Mouse (Mus musculus) gastrocnemius, postnatal 14 days (tissue): ENCODE measurements around the gene Pwwp2b. TPM values are rescaled to one million over a fixed set of nuclear protein-coding genes. Genes with fewer than 3 reads are reported as not detected.
A peak's percentile ranks its signal among the peaks of the same experiment; 100 is the strongest.

Source experiments
- DNase-seq: peaks from one replicate; pipeline ENCODE4 v3.0.0; 2021; ENCODE audit warnings: mixed read lengths
- intact Hi-C: fragments of 180-260 bp; cut with DNase I; formaldehyde crosslinking; loops from one replicate; pipeline ENCODE4 v1.15.1; 2025; ENCODE audit warnings: low total_unique reads
- total RNA-seq, 2 experiments: library from RNA; stranded (reverse); gene quantifications; 2 replicates each; pipeline ENCODE4 v1.2.3; 2021

Gene Pwwp2b
- total RNA-seq, 2 experiments from 2014 or later, result 1.5 to 3.0 TPM

DNA sequence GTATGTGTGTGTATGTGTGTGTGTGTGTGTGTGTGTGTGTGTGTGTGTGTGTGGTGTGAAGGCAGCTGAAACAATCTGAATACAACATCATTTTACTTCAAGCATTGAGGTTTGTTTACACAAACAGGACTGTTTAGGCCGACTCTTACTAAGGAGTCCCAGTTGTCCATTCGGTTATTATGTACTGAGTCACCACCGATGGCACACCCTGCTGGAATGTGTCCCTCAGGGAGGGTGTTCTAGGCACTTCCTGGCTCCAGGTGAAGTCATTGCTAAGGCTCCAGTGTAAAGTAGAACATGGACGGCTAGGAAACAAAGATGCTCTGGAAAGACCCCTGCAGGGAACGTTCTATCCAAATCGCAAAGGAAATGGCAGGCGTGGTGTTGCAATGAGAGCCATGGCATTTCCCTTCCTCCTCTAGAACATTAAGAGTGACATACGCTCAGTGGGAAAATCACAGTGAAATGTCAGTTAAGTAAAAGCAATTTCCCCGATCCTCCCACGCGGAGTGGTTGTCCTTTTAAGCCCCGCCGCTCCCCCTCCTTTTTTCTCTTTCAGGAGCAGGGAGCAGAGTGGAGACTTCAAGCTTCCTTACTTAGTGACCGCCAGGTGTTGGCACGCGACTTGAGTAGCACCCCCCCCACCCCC is 37.1 kb downstream of the Pwwp2b start:
- DNase-seq, result no peak
- intact Hi-C loops, result no loop called here

DNA sequence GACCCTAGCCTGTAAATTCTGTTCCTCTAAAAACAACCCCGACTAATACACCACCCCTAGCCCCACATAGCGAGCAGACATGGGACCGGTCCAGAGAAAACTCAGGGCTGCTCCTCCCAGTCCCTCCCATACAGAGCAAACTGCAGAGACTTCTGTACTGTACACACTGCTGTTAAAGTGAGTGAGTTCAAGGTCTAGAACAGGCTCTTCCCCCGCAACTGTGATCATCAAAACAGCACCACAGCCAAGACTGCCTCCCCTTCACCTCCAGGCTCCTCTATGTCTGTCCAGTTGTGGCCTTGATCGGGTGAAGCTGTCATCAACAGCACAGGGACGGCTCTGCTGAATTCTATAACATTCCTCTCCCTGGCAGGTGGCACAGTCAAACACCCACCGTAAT is 40.3 kb downstream of the Pwwp2b start:
- no peak for DNase-seq
- intact Hi-C loops, result no loop called here

DNA sequence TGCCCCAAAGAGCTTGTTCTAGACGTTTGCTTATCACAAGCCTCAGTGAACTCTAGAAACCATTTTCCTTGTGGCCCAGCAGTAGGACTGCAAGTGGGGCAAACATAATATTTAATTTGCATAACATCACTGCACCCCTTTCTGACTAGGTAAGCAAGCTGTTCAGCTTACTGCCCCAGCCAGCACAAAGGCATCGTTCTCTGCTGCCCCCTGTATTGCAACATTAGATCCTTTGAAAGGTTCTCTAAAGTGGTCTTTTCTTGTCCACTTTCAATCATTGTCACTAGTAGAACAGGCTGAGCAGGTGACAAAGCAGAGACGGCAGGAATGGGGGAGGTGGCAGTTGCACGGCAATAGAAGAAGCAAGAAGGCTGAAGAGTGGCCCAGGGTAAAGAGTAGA is 45.1 kb downstream of the Pwwp2b start:
- DNase-seq, result no peak
- intact Hi-C loops, result no loop called here

DNA sequence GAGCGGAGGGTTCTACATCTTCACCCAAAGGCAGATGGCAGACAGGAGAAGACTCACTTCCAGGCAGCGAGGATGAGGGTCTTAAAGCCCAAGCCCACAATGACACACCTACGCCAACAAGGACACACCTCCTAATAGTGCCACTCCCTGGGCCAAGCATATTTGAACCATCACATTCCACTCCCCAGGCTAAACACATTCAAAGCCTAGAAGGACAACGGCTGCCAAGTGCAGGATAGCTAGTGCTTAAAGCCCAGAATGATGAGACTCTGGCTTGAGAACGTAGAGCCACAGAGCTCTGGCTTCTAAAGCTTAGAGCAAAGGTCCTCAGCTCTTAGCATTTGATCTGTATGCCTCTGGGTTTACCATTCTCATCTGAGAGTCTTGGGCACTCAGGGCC is 45.8 kb downstream of the Pwwp2b start:
- intact Hi-C loops, result no loop called here
- DNase-seq, result no peak

DNA sequence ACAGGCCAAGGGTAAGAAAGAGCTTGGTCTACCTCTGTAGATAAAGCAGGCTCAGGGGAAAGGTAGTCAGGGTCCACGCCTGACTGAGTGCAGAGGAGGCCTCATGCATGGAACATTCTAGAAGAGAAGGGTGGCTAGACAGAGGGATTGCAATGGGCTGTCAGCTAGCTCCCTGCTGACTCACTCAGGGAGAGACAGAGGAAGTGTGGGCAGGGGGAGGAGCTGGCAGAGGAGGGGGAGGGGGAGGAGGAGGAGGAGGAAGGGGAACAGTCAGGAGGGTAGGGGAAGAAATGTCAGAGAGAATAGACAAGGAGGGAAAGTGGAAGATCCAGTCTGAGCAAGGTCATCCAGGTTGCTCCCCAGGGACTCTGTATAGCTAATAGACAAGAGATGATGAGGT is 47.4 kb downstream of the Pwwp2b start:
- DNase-seq, result no peak
- intact Hi-C loops, result loop anchor here (5.0 kb wide), 1 partner anchor 173 kb away; no protein-coding TSS in a partner anchor

DNA sequence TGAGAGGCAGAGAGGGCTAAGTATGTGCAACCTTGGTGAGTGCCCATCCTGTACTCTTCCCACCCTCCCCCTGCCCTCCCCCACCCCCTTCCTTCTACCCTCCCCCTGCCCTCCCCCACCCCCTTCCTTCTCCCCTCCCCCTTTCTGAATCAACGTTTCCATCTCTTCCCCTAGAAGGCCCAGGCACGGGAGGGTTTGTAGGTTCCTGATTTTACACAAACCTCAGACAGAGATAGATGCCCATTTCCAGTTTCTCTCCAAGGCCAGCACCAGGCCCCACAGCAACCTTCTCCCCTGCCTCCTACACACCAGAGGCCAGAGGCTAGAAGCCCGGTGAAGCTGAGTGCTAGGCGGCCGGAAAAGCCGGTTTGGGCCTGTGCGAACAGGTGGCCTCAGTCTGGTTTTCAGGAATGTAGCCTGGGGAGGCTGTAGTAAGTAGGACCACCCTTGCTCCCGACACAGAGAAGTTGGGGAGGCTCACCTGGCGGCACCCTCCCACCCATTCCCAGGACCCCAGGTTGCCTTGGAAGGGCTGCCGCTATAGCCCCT is 48.3 kb downstream of the Pwwp2b start:
- no peak for DNase-seq
- intact Hi-C loops, result loop anchor here (5.0 kb wide), 1 partner anchor 174 kb away; no protein-coding TSS in a partner anchor

DNA sequence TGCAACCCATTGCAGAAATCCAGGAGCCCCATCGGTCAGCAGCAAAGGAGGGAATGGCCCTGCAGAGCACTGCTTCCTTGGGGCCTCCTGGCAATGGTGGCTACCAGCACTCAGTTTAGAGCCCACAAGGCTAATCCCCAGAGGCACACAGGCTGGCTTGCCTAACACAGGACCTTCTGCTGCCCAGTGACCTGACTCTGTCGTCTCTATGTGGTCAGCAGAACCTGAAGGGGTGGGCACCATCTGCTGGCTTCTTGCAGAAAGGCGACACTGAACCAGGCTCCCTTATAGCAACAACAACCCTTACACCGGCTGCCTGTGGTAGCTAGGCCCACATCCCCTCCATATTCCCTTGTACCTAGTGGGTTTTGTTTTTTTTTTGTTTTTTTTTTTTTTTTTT is 50.2 kb downstream of the Pwwp2b start:
- DNase-seq, result no peak
- intact Hi-C loops, result loop anchor here (2.0 to 5.0 kb wide), 2 partner anchors 64 to 176 kb away; no protein-coding TSS in a partner anchor

DNA sequence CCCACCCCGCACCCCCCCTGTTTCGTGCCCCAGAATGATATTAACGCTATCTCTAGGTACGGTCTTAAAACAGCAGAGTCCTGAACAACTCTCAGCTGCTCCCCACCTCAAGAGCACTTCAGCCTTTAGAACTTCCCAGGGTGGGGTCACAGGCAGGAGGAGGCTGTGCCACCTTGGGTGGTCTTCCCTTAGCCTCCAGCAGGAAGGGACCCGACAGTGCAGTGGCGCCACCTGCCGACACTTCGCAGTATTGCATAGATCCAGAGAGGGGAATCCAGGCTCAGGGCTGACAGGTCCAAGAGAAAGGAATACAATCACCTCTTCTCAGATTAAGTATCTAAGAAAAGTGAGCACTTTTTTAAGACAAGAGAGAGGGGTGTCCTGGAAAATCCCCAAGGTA is 51.1 kb downstream of the Pwwp2b start:
- peak; percentile 79 for DNase-seq
- intact Hi-C loops, result loop anchor here (2.0 to 5.0 kb wide), 2 partner anchors 65 to 177 kb away; no protein-coding TSS in a partner anchor

DNA sequence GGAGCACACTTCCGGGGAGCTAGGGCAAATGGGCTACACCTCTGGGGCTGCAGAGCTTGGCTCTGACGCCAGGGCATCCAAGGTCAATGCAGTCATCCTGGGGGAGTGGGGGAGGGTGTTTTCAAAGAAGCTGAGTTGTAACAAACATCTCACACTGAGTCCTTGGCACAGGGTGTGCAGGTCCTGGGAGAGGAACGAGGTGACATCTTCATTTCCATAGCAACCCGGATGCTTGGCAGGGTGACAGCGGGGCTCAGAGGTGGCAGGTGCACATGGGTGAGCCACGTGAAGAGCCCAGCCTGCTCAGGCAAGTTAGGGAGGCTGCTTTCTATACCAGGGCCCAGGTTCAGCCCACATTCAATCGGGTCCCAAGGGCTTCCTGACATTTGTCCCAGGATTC is 52.1 kb downstream of the Pwwp2b start:
- intact Hi-C loops, result no loop called here
- DNase-seq, result peak; percentile 21

DNA sequence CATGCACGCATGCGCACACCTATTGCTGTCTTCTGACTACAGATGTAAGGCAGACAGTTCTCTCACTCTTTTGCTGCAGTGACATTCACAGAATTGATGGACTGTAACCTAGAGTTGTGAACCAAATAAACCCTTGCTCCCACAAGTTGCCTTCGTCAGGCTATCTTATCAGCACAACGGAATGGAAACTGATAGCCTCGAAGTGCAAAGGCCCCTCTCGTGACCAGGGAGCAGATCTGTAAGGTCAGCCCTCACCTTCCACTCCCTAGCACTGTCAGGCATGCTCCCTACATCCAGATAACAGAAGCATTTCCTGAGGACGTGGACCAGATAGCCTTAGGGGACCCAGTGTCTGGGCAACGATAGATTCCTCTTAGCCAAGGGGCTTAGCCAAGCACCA is 53.2 kb downstream of the Pwwp2b start:
- DNase-seq, result no peak
- intact Hi-C loops, result no loop called here

DNA sequence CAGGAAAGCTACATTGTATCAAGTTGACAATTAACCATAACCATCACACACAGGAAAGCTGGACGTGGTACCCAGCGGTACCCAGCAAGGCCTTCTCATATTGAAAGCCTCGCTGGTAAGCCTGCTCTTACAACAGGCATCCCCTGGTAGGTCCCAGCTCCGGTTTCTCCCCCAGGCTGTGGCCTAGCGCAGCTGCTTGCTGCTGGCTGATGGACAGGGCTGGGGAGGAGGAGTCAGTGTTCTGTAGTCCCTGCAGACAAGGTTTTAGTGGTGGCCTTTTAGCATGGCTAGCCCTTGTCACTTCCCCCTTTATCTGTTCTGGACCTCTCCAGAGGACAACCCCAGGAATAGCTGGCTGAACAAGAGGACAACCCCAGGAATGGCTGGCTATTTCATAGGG is 54.0 kb downstream of the Pwwp2b start:
- intact Hi-C loops, result loop anchor here (2.0 kb wide), 1 partner anchor 172 kb away; no protein-coding TSS in a partner anchor
- DNase-seq, result peak; percentile 46

DNA sequence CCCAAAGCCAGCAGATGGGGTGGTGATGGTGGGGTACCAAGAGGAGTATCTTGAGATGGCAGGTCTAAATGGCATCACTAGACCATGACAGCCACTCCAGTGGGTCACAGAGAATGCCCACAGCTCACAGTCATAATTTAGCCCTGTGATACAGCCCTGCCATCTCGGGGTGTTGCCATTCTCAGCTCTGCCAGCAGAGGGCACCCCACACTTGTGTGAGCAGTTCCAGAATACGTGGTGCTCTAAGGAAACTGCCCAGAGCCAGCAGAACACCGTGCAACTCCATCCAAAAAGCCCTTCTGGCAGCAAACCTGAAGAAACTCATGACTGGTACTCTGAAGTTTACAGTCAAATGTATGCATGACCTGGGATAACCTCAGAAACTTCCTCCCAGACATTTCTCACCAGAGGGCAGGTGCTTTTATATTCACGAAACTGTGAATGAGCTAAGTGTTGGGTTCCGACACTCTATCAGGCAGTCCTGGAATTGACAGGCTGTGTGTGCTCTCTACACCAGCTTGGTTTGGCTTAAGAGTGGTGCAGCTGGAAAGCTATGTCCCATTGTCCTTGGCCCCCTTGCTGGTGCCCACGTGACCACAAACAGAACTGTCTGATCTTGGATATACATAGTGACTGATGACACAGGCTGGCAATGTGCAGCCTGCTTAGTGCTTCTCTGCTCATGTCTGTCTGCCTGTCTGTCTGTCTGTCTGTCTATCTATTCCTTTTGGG is 55.2 kb downstream of the Pwwp2b start:
- peak; percentile 85 for DNase-seq
- intact Hi-C loops, result loop anchor here (2.0 kb wide), 1 partner anchor 171 kb away; no protein-coding TSS in a partner anchor

DNA sequence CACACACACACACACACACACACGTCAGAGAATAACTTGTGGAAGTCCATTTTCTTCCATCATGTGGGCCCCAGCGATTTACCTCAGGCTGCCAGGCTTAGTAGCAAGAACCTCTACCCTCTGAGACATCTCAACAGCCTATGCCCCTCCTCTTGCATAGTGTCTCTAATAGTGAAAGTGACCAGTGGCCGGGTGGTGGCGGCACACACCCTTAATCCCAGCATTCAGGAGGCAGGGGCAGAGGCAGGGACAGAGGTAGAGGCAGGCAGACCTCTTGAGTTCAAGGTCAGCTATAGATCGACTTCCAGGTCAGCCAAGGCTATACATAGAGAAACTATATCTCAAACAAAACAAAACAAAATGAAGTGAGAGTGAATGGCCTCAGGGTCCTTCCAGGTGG is 56.0 kb downstream of the Pwwp2b start:
- intact Hi-C loops, result no loop called here

DNA sequence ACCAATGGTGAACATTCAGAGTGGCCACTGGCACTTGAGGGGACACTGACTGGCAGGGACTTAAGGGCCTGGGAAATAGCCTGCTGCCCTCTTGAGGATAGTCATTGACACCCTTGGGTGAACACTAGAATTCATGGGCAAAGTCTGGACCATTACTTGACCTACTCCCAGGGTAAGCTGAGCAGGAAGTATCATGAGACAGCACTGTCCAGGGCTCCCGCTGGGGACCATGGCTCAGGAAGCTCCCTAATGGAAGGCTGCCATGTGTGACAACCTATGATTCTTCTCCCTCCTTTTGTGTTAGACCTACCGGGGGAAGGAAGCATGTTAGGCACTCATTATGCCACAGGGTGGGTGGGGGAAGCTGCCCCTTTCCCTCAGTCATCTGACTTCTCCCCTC is 58.8 kb downstream of the Pwwp2b start:
- no peak for DNase-seq
- intact Hi-C loops, result no loop called here

More for the DNA sequence above, 56.0 kb downstream of the Pwwp2b start:
- no peak for DNase-seq

DNA sequence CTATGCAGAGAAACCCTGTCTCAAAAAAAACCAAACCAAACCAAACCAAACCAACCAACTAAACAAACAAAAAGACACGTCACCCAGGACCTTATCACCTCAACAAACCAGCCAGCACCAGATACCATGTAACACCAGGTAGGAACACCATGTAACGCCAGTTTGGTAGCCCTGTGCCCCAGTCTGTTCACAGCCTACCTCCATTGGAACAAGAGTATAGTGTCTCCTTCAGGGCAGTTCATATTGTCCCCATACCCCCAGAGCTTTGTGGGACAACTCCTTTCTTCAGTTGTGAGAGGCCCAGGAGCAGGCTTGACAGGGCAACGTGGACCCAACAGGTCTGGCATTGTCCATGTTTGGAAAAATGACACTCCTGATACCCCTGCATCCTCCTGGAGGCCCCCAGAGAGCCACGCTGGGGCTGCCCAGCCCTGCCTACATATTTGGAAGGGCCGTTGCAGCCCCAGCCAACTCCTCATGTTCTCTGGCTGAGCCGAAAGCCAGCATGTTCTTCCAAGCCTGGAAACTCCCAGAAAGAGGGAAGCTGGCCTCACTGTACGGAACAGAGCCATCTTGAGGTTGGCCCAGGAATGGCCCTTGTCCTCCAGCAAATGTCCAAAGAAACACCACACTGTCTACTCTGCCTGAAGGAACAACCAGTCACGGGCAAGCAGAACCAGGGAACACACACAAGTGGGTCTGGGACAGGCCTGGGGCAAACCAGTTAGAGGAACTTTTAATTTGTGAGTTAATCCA is 60.0 kb downstream of the Pwwp2b start:
- intact Hi-C loops, result no loop called here
- peak; percentile 76 for DNase-seq

DNA sequence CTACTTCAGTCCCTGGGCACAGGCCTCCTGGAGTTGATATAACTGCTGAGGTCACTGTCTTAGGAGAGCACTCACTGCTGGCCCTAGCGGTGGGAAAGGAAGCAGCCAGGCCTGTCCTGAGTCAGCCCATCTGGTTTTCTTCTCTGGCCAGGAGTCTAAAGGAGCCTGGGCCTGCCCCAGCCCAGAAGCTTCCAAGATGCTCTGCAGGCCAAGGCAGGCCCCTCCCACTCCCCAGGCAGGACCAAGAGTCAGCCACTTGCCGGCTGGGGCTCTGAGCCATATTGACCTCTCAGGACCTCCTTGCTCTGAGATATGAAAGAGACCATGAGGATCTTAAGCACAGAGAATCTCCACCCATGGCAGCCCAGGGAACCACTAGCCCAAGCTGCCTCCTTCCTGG is 60.8 kb downstream of the Pwwp2b start:
- DNase-seq, result peak; percentile 89
- intact Hi-C loops, result no loop called here

DNA sequence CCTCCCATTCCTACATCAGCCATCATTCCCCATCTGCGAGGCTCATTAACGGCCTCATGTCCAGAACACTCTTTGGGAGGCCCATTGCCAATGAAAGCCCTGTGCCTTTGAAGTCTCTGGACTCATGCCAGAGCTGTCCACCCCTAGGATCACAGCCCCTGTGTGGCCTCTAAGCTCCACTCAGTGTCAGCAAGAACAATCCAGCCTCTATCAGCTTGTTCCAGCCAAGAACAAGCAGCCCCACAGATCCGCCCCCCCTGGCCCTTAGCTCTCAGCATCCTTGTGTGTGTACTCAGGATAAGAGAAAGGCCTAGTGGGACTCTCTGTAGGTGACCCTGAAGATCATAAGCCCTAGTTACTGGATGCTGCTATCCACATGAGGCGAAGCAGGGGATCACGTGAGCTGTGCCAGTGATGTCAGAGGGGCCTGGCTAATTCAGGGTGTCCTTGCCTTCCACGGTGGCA is 62.2 kb downstream of the Pwwp2b start:
- intact Hi-C loops, result loop anchor here (5.0 kb wide), 1 partner anchor 57 kb away; no protein-coding TSS in a partner anchor
- DNase-seq, result peak; percentile 38

DNA sequence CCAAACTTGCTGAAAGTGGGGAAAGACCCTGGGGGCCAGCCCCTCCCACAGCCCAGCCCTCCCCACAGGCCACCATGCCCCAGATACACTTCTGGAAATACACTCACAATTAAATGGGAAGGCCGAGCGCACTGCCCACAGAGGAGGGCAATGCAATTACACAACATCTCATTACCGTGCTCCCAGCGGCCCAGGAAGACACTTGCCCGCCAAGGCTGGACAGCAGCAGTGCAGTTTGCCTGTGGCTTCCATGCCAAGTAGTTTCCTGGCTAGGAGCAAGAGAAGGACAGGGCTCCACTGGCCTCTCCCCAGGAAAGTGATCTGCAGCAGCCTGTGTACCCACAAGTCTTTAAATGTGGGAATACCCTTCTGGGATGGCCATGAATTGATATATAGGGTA is 64.4 kb downstream of the Pwwp2b start:
- peak; percentile 57 for DNase-seq
- intact Hi-C loops, result loop anchor here (5.0 kb wide), 1 partner anchor 55 kb away; no protein-coding TSS in a partner anchor

DNA sequence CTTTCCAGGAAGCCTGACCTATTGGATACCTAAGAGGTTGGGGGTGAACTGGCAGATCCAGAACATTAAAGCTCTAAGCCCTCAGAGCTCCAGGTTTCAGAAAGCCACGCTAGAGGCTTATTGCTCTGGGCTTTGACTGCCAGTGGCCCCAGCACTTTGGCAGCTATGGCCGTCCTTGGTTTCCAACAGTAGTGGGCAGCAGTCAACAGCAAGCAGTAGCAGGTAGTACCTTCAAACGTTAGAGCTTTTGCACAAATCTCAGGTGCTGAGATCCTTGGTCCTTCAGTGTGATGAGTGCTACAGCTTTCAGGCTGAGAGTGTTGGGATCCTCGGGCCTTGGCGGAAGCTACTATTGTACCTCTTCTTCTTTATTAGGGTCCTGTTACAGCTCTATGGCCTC is 65.1 kb downstream of the Pwwp2b start:
- no peak for DNase-seq
- intact Hi-C loops, result loop anchor here (5.0 kb wide), 1 partner anchor 54 kb away; no protein-coding TSS in a partner anchor

DNA sequence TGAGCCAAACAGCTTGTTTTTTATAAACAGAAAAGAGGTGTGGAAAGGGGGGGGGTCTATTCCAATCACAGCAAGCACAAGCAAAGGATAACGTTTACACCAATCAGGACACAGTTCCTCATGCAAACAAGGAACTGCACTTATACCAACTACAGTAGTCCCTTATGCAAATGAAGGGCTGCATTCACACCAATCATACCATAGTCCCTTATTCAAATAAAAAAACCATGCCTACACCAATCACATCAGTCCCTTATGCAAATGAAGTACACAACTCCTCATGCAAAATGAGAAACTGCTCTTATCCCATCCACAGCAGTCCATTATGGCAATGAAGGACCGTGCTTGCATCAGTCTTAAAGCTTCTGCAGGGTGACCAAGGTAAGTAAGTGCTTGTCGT is 66.4 kb downstream of the Pwwp2b start:
- intact Hi-C loops, result loop anchor here (5.0 kb wide), 1 partner anchor 53 kb away; no protein-coding TSS in a partner anchor

More for the DNA sequence above, 66.4 kb downstream of the Pwwp2b start:
- no peak for DNase-seq
